Mouse (Mus musculus): ENCODE measurements around the gene Comt.

- no peak for TF ChIP-seq GATA1 (IDR thresholded peaks at IDR 0.05; ENCODE audit: borderline replicate concordance, low read length)
- TF ChIP-seq POLR2AphosphoS5 (IDR thresholded peaks at IDR 0.05; ENCODE audit: insufficient replicate concordance, low read depth, low read length), result no peak
- no peak for TF ChIP-seq CTCF (IDR thresholded peaks at IDR 0.05; ENCODE audit: low read depth, low read length)
Observed at GRCm38 (mm10) chr16:18410418-18410817, 16.2 kb downstream of the Comt start.
